Mouse (Mus musculus): ENCODE measurements around the gene Snd1.

Snd1 gene

DNA sequence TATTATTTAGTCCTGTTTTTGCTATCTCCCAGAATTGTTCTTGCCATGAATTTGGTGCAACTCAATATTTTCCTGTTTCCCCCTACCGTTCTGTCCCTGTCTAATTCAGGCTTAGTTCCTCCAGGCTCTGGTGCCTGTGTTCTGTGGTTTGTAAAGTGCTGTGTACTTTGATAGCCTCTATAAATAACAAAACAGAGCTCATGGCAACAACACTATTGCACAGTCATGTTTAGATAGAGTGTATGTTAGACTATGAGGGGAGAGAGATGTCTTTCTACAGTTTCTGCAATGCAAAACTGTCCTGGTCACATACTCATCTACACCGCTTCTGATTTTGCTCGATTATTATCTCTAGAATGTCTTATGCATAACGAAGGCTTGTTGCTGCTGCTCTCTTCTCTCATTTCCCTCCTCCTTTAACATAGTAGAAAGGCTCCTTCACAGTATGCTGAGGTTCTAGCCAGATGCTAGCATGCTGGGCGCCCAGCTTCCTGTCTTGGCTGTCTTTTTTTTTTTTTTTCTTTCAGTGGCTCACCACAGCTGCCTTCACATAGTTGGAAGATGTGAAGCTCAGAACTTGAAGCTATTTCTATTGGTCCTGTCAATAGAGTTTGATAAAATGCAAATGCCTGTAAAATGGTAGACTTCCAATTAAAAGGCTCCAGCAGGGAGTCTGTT, 113.7 kb downstream of the Snd1 start:
- in situ Hi-C loops (cut with MboI, MseI) = no loop called here

DNA sequence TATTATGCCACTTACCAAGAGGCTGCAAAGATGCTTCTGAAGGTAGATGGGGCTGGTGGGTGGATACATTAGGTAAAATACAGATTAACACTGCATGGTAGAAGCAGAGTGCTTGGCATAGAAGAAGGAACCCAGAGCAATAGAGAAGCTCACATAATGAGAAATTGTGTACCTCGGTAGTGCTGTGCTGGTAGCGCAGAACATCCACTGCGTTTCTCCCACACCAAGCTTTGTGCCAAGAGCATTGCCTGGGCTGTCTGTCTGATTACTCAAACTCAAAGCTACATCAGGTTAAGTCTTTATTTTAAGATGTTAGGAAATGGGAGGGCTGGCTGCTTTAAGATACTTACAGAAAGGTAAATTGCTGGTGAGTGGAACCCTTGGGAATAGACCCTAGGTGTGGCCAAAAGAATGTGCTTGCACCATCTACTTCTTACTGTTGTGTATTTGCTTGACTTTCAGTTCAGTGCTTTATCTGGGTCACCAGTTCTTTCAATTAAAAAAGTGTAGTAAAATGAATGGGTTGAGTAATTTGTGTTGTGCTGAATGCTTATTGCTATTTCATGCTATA, 117.5 kb downstream of the Snd1 start:
- in situ Hi-C loops (cut with MboI, MseI) = no loop called here

DNA sequence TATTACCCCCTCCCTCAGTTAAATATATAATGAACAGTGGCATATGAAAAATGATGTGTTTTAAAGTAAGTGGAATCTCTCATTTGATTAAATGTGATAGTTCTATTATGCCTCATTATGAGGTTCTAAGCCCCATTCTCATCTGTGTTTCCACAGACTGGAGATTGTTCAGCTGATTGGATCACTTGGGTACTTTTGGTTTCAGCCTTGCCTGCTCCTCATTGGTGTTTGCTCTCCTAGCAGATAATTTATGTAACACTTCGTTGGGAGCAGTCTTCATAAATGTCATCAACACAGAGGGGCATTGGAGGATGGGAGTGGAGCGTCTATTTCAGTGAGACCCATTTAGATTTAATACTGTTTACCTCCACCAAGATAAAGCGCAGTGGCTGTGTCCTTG, 118.8 kb downstream of the Snd1 start:
- in situ Hi-C loops (cut with MboI, MseI) = no loop called here

DNA sequence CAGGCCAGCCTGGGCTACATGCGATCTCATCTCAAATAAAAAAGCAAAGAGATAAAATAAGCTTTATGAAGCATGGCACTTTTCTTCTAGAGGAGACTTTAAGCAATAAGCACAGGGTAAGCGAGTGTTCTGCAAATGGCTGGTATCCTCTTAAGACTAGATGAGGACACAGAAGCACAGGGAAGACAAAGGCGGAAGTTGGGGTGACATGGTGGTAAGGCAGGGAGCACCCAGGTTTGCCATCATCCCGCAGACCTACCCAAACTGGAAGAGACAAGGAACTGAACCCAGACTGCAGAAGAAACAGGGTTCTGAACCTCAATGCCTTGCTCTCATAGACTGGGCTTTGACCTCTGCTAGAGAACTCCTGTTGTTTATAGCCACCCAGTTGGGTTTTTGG, 119.8 kb downstream of the Snd1 start:
- in situ Hi-C loops (cut with MboI, MseI) = no loop called here

DNA sequence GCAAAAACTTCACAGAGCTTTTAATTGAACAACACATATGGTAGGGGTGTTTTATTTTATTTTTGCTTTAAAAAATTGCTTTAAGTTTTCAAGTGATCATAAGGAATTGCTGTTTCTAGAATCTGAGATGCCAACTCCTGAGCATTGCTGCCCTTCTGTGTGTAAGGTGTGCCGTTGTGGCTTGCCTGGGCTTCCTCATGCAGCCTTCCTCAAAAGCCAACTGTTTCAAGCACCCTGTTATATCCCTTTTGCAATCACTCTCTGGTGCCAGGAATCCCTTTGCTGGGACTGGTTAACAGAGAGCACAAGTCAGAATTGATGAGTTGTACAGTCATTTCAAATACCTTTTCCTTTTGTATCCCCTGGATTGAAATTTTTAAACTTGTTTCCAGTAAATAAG, 120.3 kb downstream of the Snd1 start:
- in situ Hi-C loops (cut with MboI, MseI) = no loop called here

DNA sequence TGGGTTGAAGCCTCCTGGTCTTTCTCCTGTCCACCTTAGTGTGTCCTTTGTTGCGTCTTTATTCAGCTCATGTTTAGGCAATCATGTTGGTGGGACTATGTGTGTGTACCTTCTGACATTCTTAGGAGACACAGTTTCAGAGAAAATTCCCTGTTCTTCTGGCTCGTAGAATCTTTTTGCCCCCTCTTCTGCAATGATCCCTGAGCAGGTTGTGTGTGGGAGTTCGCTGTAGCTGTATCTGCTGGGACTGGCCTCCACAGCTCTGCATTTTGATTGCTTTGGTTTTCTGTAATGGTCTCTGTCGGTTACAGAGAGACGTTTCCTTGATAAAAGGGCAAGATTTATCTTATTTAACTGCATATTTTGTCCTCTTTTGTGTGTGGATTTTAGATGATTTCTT, 122.3 kb downstream of the Snd1 start:
- in situ Hi-C loops (cut with MboI, MseI) = no loop called here

DNA sequence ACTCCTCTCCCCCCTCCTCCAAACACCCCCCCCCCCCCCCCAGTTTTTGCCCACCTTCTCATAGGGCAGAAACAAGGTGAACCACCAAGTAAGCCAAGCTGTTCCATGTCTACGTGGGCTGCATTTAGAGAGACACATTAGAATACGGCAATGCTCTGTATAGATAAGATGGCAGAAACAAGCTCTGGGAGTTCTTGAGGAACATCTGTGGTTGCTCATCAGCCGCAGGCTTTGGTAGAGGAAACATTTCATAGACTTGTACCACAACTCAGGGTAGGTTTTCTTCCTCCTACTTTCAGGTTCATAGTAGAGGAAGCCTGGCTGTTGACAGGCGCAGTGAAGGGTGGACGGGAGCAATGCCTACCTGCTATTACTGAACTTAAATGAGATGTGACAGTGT, 124.2 kb downstream of the Snd1 start:
- in situ Hi-C loops (cut with MboI, MseI) = no loop called here

DNA sequence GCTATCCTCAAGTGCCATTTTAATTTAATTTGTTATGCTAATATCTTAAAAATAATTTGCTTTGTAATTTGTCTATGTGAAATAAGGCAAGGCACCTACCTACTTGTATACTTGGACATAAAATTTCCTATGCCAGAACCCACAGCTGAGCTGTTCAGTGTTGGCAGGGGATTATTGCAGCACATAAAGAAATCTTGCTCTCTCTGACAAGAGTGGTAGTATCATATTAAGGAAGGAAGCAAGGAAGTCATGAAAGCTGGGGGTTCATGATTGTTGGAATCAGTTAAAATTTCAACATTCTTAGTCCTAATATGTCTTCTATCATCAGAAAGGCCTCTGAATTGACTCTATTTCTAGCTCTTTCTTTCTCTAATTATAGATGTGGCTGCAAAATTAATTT, 125.5 kb downstream of the Snd1 start:
- in situ Hi-C loops (cut with MboI, MseI) = no loop called here

DNA sequence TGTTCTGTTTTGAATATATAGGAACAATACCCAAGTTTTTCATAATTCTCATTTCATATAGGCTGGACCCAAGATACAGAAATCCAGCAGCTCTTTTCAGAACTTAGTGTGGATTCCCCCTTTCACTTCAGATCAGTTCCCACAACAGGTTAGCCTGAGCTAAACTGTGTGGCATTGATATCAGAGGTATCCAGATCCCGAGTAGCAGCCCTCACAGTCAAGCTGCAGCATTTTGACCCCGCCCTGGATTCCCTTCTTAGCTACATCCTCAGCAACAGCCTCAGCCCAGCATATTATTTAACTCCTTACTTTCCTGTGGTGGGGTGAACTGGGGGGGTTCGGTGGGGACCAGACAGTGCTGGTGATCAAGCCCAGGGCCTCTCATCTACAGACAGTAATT, 128.5 kb downstream of the Snd1 start:
- in situ Hi-C loops (cut with MboI, MseI) = no loop called here

DNA sequence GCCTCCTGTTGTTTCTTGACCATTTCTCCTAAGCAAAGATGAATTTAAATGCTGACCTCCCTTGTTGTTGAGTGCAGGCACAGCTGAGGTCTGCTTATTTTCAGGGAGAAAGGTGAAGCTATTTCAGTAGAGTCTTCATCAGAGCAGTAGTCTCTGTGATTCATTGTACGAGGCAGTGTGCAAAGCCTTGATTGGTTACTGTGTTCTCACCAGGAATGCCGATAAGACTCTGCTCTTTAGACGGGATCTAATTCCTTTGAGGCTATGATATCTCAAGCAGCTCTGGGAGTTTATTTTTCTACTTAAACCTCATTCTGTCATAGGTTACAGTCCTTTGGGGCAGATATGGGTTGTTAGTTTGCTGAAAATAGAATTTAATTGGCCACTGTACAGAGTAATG, 128.9 kb downstream of the Snd1 start:
- in situ Hi-C loops (cut with MboI, MseI) = no loop called here

DNA sequence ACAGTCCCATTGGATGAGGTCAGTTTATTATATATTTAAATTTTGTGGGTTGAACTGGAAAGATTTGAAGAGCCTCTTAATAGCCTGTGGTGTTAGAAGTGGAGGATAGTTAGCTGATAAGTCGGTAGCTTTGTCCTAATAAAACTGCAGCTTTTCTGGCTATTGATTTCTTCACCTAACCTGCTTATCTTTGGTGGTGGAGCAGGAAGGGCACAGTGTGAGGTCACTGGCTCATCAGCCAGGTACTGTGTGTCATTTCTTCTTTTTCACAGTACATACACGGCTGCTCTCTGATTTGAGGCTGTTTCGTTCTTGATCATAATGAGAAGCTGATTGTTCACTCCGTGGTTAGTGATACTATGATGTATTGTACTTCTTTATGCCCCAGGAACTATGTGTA, 134.4 kb downstream of the Snd1 start:
- in situ Hi-C loops (cut with MboI, MseI) = no loop called here

DNA sequence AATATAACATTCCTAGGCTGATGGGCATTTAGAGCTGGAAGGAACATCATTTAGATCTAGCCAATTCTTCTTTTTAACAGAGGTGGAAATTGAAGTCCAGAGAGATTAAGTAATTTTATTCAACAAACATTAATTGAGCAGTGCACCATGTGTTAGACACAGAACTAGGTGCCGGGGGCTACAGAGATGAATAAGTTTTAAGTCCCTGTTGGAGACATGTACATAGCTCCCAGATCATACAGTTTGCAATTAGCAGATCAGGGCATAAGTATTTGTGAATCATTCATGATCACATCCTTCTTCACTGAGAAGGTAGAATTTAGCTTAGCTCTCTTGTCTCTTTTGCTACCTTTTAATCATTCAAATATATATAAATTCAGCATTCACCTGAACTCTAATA, 135.2 kb downstream of the Snd1 start:
- in situ Hi-C loops (cut with MboI, MseI) = no loop called here

DNA sequence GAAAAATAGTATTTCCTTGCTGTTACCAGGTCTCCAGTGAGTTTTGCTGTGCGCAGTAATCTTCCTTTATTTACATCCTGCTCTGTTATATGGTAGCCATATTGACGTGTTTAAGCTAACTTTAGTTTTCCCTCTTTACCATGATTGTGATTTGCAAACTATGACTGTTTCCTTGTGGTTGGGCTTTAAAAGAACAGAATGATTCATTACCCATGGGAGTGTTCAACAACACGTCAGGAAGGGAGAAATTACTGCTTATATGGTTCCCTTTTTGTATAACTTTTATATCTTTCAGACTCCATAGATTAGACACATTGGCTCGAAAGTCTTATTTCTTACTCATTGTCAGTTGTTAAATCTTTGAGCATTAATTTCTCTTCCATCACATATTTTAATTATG, 138.5 kb downstream of the Snd1 start:
- in situ Hi-C loops (cut with MboI, MseI) = no loop called here

DNA sequence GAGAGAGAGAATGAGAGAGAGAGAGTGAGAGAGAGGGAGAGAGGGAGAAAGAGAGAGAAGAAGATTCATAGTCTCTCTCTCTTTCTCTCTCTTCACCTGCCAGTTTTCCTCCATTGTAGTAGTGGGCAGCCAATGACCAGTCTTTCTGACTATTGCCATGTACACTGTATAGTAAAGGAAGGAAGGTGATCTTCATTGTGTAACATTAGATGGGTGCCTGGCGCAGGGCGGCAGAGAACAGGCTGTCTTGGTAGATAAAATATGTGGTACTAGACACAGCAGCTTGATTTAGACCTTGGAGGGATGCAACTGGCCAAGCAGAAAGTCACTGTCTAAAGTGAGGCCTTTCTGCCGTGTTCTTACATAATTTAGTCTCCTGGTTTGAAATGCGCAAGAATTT, 139.9 kb downstream of the Snd1 start:
- in situ Hi-C loops (cut with MboI, MseI) = no loop called here

DNA sequence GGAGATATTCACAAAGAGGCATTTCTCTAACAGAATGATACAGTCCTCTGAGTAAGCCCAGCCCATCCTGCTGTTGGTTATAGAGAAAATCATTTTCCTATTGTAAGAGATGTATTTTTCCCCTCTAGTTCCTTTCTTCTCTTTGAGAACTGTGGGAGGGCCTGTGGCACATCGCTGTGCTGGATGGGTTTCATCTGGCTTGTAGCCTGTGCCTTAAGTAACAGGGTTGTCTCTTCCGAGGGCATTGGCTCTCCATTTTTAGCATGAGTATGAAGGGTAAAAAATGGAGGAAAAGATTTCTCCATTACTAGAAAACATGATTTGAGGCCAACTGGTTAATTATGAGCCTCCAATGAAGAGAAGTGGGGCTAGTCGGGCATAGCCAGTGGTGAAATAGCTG, 140.5 kb downstream of the Snd1 start:
- in situ Hi-C loops (cut with MboI, MseI) = no loop called here

DNA sequence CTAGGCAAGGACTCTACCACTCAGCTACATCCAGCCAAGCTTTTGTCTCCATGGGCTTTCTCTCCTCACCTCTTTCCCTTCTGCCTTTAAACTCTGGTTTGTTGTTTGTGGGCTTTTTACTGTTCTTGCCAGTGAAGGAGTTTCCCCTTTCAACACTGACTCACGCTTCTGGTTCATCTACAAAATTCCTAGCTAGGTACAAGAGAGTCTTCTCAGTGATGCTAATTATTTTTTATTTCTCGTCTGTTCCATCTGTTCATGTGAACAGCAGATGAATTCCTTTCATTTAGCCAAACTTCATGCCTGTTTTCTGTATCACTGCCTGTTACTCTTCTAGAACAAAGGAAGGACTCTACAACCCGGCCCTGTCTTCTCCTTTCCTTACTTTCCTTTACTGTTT, 141.0 kb downstream of the Snd1 start:
- in situ Hi-C loops (cut with MboI, MseI) = no loop called here

DNA sequence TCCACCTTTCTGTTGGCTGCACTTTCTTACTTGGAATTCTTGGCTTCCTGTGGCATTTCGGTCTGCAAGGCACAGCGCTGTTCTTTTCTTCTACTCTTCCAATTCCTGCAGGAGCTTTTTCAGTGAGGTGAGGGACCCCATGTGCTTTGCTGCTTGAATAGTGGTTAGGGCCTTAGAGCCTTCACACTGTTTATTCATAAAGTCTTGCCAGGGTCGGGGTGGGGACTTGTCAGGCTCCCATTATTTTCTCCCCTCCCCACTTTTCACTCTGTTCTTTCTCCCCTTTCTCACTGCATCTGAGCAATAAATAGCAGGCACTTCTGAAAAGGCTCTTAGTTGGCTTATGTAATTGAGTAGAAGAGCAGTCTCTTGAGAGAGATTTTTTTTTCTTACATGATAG, 143.4 kb downstream of the Snd1 start:
- in situ Hi-C loops (cut with MboI, MseI) = no loop called here

DNA sequence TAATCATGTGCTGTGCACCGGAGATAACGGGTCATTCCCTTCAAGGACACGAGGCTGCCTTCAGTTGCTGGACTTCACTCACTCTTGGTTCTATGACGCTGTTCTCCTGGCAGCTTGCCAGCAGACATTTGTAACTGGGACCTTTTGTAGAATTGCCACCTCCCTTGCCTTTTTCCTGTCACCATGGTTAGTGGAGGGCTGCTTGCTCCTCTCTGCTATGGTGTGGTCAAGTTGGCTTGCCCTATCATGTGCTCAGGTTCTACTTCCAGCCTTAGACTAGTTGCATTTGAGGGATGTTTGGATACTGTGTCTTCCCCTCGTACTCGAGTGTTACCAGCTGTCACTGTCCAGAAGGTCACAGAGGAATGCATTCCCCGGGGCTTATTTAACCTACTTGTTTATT, 143.8 kb downstream of the Snd1 start:
- in situ Hi-C loops (cut with MboI, MseI) = no loop called here

DNA sequence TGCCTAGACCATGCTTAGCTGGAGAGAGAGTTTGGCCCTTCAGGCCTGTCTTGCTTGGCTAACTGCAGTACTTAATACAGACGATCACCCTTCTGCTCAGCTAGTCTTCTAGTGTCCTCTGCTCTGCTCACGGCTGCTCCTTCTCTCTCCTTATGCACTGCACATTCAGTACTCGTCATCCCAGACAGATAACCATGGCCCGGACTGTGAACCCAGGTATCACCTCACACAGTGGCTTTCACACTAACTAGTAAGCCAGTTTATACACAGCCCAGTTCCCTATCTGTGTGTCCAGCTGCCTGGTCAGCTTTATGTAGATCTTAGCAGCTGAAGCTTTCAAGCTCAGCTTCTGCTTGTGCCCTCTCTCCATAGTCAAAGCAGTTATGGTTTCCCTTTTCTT, 146.5 kb downstream of the Snd1 start:
- in situ Hi-C loops (cut with MboI, MseI) = no loop called here

DNA sequence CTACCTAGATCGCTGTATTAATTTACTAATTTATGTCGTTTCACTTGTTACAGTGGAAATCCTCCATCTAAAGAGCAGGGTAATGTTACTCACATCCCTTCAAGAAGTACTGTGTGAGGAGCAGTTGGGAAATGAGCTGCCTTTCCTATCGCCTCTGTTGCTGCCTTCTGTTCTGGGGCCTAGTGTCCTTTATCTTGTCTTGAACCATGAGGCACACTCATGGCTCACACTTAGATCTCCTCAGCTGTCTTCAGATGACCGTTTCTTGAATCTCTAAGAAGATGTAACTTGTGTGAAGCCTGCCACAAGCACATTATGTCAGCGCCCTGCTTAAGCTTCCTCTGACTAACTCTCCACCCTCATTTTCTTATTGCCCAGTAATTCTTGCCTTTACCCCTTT, 147.0 kb downstream of the Snd1 start:
- in situ Hi-C loops (cut with MboI, MseI) = no loop called here

DNA sequence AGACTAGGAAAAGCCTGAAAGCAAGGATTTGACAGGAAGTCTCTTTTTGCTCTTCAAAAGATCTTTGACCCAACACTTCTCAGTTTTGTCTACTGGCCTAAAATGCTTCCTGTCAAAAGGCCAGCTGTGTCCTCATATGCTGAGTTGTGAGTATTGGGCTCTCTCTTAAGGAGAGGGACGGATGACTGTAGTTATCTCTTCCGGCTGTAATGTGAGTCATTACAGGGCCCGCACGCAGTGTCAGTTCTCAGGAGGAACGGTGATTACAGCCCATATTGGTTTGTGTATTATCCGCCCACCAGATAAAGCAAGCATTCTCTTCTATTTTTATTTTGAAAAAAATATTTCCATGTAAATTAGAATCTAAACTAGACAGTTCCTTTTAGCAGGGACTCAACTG, 147.6 kb downstream of the Snd1 start:
- in situ Hi-C loops (cut with MboI, MseI) = no loop called here

DNA sequence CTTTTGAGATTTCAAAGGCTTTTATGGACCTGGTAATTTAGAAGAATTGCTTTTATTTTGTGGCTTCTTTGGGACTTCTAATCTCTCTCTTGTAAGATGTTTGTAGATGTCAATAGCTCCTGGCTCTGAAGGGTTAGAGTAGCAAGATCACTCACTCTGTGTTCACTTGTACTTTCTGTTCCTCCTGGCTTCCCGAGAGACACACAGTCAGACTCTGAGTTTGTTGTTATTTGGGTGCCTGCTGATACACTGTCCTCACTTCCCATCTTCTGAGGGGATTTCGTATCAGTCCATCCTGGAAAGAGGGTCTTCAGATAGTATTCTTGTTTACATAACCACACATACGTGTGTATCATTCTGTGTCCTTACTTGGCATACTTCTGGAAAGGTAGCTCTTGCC, 148.0 kb downstream of the Snd1 start:
- in situ Hi-C loops (cut with MboI, MseI) = no loop called here

DNA sequence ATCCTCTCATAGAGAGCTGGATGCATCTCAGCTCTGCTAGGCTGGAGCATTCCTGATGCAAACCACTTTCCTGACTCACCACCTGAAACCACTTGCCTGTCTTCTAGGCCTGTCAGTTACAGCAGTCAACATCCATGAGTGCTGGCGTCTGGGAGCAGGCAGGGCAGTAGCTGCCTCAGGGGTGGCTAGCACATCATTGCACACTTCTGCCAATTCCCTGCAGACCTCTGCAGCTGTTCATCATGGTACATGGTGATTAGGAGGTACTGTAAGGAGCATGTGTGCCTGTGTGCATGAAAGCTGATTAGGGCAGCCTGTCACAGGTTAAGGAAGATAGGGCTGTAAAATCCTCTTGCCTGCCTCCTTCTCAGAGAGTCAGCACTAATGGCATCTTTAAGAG, 153.5 kb downstream of the Snd1 start:
- in situ Hi-C loops (cut with MboI, MseI) = loop anchor here (5.0 kb wide), 1 partner anchor 56 kb away; no protein-coding TSS in a partner anchor

DNA sequence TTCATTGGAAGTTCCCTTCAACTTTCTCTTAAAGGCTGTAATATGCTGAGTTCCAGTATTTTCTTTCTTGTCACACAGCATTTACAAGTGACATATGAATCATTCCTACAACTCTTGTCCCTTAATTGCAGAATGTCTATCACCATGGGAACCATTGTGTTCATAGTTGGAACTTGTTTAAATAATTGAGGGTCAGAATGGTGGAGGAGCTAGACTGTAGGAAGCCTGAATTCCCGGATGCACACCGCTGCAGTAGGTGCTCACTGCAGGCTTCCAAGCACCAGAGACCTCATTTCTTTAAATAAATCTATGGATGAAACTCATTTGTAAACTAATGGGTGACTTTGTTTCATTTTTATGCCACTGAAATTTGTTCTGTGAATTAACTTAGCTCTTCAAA, 154.9 kb downstream of the Snd1 start:
- in situ Hi-C loops (cut with MboI, MseI) = loop anchor here (5.0 kb wide), 1 partner anchor 58 kb away; no protein-coding TSS in a partner anchor

All from regulatory T cell (primary cell).